Mouse (Mus musculus) liver, postnatal 0 days (tissue): ENCODE data around the gene Raver2.

Experiments
- CTCF ChIP-seq: sonication (generic); IDR thresholded peaks from 2 replicates; pipeline ENCODE4 v1.5.1; 2016; ENCODE audit warnings: antibody characterized with exemption, low read depth
- EP300 ChIP-seq: IDR thresholded peaks from 2 replicates; pipeline ENCODE4 v1.6.1; 2016; ENCODE audit warnings: antibody characterized with exemption, low read depth, mild to moderate bottlenecking

DNA sequence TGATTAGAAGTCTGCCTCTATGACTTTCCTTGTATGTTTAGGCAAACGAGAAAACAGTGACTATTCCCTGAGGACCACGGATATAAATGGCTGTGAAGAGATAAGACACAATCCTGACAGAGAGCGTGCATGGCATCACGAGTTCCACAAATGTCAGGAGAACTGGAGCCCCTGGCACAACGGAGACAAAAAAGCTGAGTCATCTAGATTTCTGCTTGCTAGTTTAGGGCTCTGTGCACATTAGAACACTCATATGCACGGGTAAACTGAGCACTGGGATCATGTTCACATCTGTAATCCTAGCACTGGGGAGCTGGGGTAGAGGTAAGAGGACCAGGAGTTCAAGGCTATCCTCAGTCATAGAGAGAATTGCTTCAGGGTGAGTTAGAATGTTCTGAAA lies 111.1 kb downstream of the Raver2 start:
- TF ChIP-seq CTCF (no peak), EP300 (no peak)
